Mouse (Mus musculus): ENCODE measurements around the gene Sfi1. TPM values are rescaled to one million over a fixed set of nuclear protein-coding genes. Genes with fewer than 3 reads are reported as not detected.
A peak's percentile ranks its signal among the peaks of the same experiment; 100 is the strongest.
"Not testable (repeated sequence)": the region's sequence is repeated elsewhere in the genome, so short reads cannot be mapped to it uniquely, and the experiment has no call there.

Sfi1 gene
- polyA plus RNA-seq, 1 experiment from 2014 or later = 13.2 TPM

DNA sequence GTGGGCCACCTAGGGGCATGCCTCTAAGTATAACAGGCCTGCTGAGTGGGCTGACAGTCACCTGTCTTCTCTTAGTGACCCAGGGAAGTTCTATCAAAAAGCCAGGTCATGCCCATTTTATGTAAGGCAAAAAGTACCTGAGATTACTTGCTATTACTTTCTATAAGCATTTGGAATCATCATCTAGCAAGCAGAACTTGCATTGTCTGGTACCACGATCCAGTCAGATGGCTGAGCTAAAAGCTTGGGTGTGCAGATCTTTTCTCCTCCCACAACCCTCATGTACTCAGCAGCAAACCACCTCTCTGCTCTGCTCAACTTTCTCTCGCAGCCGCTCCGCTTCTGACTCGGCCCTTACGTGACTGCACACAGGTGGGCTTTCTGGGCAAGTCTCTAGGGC is 35.3 kb downstream of the Sfi1 start:
- not testable (repeated sequence) for H3K27me3 ChIP-seq (ENCODE audit: control insufficient read depth, insufficient read depth, low read length); H3K4me3 ChIP-seq (replicated peaks; ENCODE audit: low read depth, low read length); H3K27ac ChIP-seq (replicated peaks; ENCODE audit: low read depth, low read length); H3K9ac ChIP-seq (replicated peaks; ENCODE audit: low read length); H3K36me3 ChIP-seq (ENCODE audit: control insufficient read depth, insufficient read depth, low read length); ATAC-seq (ENCODE audit: low FRiP score, low TSS enrichment); H3K4me2 ChIP-seq (ENCODE audit: low read length); DNase-seq; H3K4me1 ChIP-seq (ENCODE audit: control insufficient read depth, insufficient read depth, low read length)
- H3K9me3 ChIP-seq (ENCODE audit: control insufficient read depth, low read length) = peaks cover 20% of the 10 kb centered on the region
- WGBS = 92% methylated on average over 6 of the region's 6 CpGs

DNA sequence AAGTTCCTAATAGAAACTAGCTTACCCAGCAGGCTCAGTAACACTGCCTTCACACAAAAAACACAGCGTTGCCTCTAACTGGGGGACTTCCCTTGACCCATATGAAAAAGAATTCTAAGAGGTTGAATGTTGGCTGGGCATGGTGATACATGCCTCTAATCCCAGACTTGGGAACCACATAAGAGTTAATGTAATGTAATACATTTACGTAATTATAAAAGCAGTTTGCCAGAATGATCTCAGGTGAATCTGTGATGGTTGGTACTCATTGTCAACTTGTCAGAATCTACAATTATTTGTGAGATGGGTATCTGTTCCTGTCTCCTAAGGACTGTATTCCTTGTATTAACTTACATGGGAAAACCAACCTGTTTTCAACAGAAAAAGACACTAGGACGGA is 36.3 kb downstream of the Sfi1 start:
- H3K36me3 ChIP-seq (ENCODE audit: control insufficient read depth, insufficient read depth, low read length) = not testable (repeated sequence)

DNA sequence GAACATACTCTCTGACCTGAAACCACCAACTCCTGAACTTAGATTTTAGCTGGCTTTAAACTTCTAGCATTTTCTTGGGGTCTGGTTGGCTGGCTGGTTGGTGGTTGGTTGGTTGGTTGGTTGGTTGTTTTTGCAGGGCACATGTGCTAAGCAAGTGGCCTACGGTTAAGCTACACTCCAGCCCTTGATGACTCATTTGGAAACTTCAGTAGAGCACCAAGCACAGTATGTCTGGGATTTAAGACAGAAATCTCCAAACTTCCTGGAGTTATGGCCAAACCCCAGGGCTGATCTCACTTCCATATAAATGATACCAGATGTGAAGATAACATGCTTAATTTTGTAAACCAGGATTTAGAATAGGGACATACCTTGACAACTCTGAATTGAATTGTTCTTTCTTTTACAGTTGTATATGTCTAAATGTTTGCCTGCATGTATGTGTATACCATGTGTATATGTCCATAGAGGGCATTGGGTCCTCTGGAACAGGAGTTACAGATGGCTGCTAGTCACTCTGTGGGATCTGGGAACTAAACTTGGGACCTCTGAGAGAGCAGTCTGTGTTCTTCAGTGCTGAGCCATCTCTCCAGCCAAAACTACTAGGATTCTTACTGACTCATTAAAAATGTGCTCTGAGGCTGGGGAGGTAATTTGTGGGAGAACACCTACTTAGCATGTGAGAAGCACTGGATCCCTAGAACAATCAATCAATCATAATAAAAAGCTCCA is 39.4 kb downstream of the Sfi1 start:
- H3K27me3 ChIP-seq (ENCODE audit: control insufficient read depth, insufficient read depth, low read length); H3K4me3 ChIP-seq (replicated peaks; ENCODE audit: low read depth, low read length); H3K9ac ChIP-seq (replicated peaks; ENCODE audit: low read length); DNase-seq; H3K4me2 ChIP-seq (ENCODE audit: low read length); H3K27ac ChIP-seq (replicated peaks; ENCODE audit: low read depth, low read length); H3K4me1 ChIP-seq (ENCODE audit: control insufficient read depth, insufficient read depth, low read length); H3K36me3 ChIP-seq (ENCODE audit: control insufficient read depth, insufficient read depth, low read length): not testable (repeated sequence)
- 79% methylated on average over 1 of the region's 1 CpGs for WGBS
- peak; percentile 51 for ATAC-seq (ENCODE audit: low FRiP score, low TSS enrichment)
- H3K9me3 ChIP-seq (ENCODE audit: control insufficient read depth, low read length) = peaks cover 15% of the 10 kb centered on the region

More for the DNA sequence above, 36.3 kb downstream of the Sfi1 start:
- ATAC-seq (ENCODE audit: low FRiP score, low TSS enrichment); H3K27me3 ChIP-seq (ENCODE audit: control insufficient read depth, insufficient read depth, low read length); H3K4me1 ChIP-seq (ENCODE audit: control insufficient read depth, insufficient read depth, low read length); H3K27ac ChIP-seq (replicated peaks; ENCODE audit: low read depth, low read length); H3K4me2 ChIP-seq (ENCODE audit: low read length); H3K9ac ChIP-seq (replicated peaks; ENCODE audit: low read length); DNase-seq; H3K4me3 ChIP-seq (replicated peaks; ENCODE audit: low read depth, low read length): not testable (repeated sequence)
- 89% methylated on average over 2 of the region's 3 CpGs for WGBS
- H3K9me3 ChIP-seq (ENCODE audit: control insufficient read depth, low read length) = peaks cover 15% of the 10 kb centered on the region

DNA sequence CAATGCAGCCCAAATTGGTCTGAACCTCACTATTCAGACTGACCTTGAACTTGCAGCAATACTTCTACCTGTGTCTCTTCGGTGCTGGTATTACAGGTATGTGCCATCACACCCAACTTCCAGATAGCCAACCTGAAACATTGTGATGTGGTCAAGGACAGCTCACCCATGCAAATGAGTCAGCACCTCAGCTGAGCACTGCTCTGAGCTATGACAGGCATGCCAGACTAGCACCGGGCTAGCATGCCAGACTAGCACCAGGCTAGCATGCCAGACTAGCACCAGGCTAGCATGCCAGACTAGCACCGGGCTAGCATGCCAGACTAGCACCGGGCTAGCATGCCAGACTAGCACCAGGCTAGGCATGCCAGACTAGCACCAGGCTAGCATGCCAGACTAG is 41.9 kb downstream of the Sfi1 start:
- WGBS = 92% methylated on average over 4 of the region's 4 CpGs
- H3K9ac ChIP-seq (replicated peaks; ENCODE audit: low read length); H3K27ac ChIP-seq (replicated peaks; ENCODE audit: low read depth, low read length); H3K4me2 ChIP-seq (ENCODE audit: low read length); H3K4me3 ChIP-seq (replicated peaks; ENCODE audit: low read depth, low read length); H3K4me1 ChIP-seq (ENCODE audit: control insufficient read depth, insufficient read depth, low read length); H3K36me3 ChIP-seq (ENCODE audit: control insufficient read depth, insufficient read depth, low read length); DNase-seq; H3K27me3 ChIP-seq (ENCODE audit: control insufficient read depth, insufficient read depth, low read length): not testable (repeated sequence)
- H3K9me3 ChIP-seq (ENCODE audit: control insufficient read depth, low read length) = peaks cover 11% of the 10 kb centered on the region
- ATAC-seq (ENCODE audit: low FRiP score, low TSS enrichment) = peak; percentile 28

DNA sequence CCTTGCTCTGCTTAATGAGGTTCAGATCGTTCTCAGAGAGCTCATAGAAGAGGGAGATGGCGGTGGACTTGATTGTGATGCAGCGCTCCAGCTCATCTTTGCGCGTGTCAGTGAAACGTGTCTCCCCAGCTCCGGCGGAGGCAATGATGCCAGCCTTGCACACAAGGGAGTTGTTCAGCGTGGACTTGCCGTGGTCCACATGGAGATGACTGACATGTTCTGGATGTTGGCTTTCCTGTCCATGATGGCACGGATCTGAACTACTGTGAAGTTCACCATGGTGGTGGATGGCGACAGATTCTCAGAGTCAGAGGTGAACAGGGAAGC is 42.6 kb downstream of the Sfi1 start:
- not testable (repeated sequence) for H3K4me2 ChIP-seq (ENCODE audit: low read length); H3K9ac ChIP-seq (replicated peaks; ENCODE audit: low read length); H3K36me3 ChIP-seq (ENCODE audit: control insufficient read depth, insufficient read depth, low read length); H3K27me3 ChIP-seq (ENCODE audit: control insufficient read depth, insufficient read depth, low read length); H3K27ac ChIP-seq (replicated peaks; ENCODE audit: low read depth, low read length); DNase-seq; H3K4me3 ChIP-seq (replicated peaks; ENCODE audit: low read depth, low read length); ATAC-seq (ENCODE audit: low FRiP score, low TSS enrichment); H3K4me1 ChIP-seq (ENCODE audit: control insufficient read depth, insufficient read depth, low read length)
- H3K9me3 ChIP-seq (ENCODE audit: control insufficient read depth, low read length) = peaks cover 11% of the 10 kb centered on the region
- 97% methylated on average over 12 of the region's 12 CpGs for WGBS

DNA sequence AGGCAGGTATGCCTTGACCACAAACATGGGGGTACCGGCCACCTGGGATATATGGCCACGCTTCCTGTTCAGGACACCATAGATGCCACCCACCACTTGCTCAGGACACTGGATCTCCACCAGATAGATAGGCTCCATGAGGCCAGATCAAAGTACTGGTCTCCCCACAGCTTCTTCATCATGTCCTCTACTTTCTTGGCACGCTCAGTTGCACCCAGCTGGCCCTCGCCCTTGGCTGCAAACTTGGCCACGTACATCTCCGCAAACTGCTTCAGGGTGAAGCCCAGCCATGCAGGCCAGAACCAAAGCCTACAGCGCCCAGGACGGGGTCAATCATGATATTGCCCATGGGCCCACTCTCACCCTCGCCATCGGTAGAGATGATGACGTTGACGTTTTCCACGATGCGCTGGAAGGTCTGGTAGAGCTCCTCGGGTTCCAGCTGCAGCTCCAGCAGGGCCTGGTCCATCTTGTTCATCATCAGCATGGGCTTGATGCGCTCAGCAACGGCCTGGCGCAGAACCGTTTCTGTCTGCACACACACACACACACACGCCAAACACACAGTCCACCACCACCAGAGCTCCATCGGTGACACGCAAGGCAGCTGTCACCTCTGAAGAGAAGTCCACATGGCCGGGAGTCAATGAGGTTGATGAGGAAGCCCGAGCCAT is 43.1 kb downstream of the Sfi1 start:
- H3K27ac ChIP-seq (replicated peaks; ENCODE audit: low read depth, low read length); H3K4me2 ChIP-seq (ENCODE audit: low read length); DNase-seq; H3K36me3 ChIP-seq (ENCODE audit: control insufficient read depth, insufficient read depth, low read length); ATAC-seq (ENCODE audit: low FRiP score, low TSS enrichment); H3K27me3 ChIP-seq (ENCODE audit: control insufficient read depth, insufficient read depth, low read length); H3K9ac ChIP-seq (replicated peaks; ENCODE audit: low read length); H3K4me1 ChIP-seq (ENCODE audit: control insufficient read depth, insufficient read depth, low read length); H3K4me3 ChIP-seq (replicated peaks; ENCODE audit: low read depth, low read length): not testable (repeated sequence)
- WGBS = 96% methylated on average over 24 of the region's 24 CpGs
- peaks cover 11% of the 10 kb centered on the region for H3K9me3 ChIP-seq (ENCODE audit: control insufficient read depth, low read length)

DNA sequence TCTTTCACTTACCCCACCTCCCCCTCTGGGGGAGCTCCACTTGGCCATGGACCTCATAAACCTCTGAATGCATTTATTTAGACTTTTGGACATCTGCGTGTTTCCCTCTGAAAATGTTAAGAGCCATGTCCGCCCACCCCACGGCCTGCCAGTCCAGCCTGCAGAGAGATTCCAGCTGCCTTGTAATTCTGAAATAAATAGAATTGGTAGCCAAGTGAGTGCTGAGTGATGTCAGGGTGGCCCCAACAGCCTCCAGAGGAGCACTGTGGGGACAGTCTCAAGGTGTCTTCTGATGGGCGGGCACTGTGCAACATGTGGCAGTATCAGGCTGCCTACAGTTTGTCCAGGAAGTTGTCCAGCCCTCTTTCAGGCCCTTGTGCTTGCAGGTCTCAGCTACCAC is 43.8 kb downstream of the Sfi1 start:
- ATAC-seq (ENCODE audit: low FRiP score, low TSS enrichment); H3K4me1 ChIP-seq (ENCODE audit: control insufficient read depth, insufficient read depth, low read length); H3K27ac ChIP-seq (replicated peaks; ENCODE audit: low read depth, low read length); H3K4me2 ChIP-seq (ENCODE audit: low read length); H3K4me3 ChIP-seq (replicated peaks; ENCODE audit: low read depth, low read length); H3K9ac ChIP-seq (replicated peaks; ENCODE audit: low read length); H3K27me3 ChIP-seq (ENCODE audit: control insufficient read depth, insufficient read depth, low read length); DNase-seq; H3K36me3 ChIP-seq (ENCODE audit: control insufficient read depth, insufficient read depth, low read length): not testable (repeated sequence)
- WGBS = 95% methylated on average over 4 of the region's 4 CpGs
- H3K9me3 ChIP-seq (ENCODE audit: control insufficient read depth, low read length) = peaks cover 11% of the 10 kb centered on the region

DNA sequence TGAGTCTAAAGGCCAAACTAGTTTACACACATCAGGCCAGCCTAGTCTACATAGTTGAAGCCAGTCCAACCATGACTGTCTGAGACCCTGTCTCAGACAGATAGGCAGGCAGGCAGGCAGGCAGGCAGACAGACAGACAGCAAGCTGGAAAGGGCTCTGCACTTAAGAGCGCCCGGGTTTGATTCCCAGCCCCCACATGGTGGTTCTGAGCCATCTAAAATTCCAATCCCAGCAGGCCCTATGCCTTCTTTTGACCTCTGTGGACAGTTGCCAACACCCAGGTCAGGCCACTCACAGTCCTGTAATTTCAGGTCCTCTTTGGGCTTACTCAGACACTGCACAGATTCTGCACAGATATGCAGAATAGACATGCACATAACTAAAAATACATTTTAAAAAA is 46.5 kb downstream of the Sfi1 start:
- H3K27me3 ChIP-seq (ENCODE audit: control insufficient read depth, insufficient read depth, low read length); H3K4me3 ChIP-seq (replicated peaks; ENCODE audit: low read depth, low read length); DNase-seq; ATAC-seq (ENCODE audit: low FRiP score, low TSS enrichment); H3K36me3 ChIP-seq (ENCODE audit: control insufficient read depth, insufficient read depth, low read length); H3K27ac ChIP-seq (replicated peaks; ENCODE audit: low read depth, low read length); H3K4me1 ChIP-seq (ENCODE audit: control insufficient read depth, insufficient read depth, low read length); H3K4me2 ChIP-seq (ENCODE audit: low read length); H3K9me3 ChIP-seq (ENCODE audit: control insufficient read depth, low read length); H3K9ac ChIP-seq (replicated peaks; ENCODE audit: low read length): not testable (repeated sequence)
- WGBS = 88% methylated on average over 2 of the region's 2 CpGs
